10 mouse cellular contexts compared by ENCODE assay signal in the genomic region with DNA sequence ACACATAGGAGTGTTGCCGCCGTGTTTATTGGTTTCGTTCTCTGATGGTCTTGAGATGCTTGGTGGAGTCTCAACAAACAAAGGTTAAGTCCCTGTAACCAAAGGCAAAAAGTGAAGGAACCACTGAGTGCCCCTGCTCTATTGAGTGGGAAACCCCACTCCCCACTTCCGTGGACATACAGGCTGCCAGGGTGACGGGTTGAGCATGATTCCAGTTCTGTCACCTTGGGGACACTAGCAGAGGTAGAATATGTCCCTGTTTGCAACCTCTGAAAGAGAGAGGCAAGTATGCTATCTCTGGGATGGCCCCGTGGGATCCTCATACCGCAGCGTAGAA.
A peak's percentile ranks its signal among the peaks of the same experiment; 100 is the strongest.
DNase-seq lines count a peak whose midpoint lies in the region; ATAC-seq and TF ChIP-seq lines count a peak whose summit lies in the region.
"Had no signal": no experiment of that assay in that cellular context is flagged by ENCODE, and none has a peak within 500 bp of the region (broad histone marks: within the 10 kb centered on the region; RNA-seq: fewer than 3 reads in every experiment).

No protein-coding gene starts in this region.

- no peak for DNase-seq in kidney, adult 2 months
- no peak for DNase-seq in kidney, postnatal 10 days
- no peak for DNase-seq in embryonic facial prominence, embryonic 14.5 days (ENCODE audit: low spot score)
- no peak for DNase-seq in liver, embryonic 14.5 days (ENCODE audit: low read depth in 3 of 3, low spot score in 3 of 3)
- DNase-seq in embryo, embryonic 11 days: no peak
- DNase-seq in frontal cortex, postnatal 25 days (ENCODE audit: low spot score in 2 of 2): no peak
- DNase-seq in urinary bladder, adult 2 months (ENCODE audit: low spot score): no peak
- DNase-seq: cerebellum, adult 18-20 months had no signal

- no peak for TF ChIP-seq POLR2A in kidney, adult 2 months (IDR thresholded peaks at IDR 0.05; ENCODE audit: low read depth, low read length)
- no peak for TF ChIP-seq POLR2A in bone marrow, adult 2 months (IDR thresholded peaks at IDR 0.05; ENCODE audit: borderline replicate concordance, control insufficient read depth, low read depth, low read length)

- WGBS in kidney, adult 2 months: 76% methylated on average over 8 of the region's 8 CpGs
- WGBS in bone marrow, adult 2 months: 39% methylated on average over 8 of the region's 8 CpGs
- 86% methylated on average over 8 of the region's 8 CpGs for WGBS in embryonic facial prominence, embryonic 14.5 days
- 44% methylated on average over 8 of the region's 8 CpGs for WGBS in liver, embryonic 14.5 days (ENCODE audit: insufficient replicate concordance)

- H3K27ac ChIP-seq in kidney, adult 2 months (ENCODE audit: insufficient read depth, low read depth, low read length): peak overlapping the region; percentile 97
- H3K27ac ChIP-seq in bone marrow, adult 2 months (ENCODE audit: control insufficient read depth, insufficient read depth, low read depth, low read length, poor library complexity): peak overlapping the region; percentile 71
- H3K27ac ChIP-seq in embryonic facial prominence, embryonic 14.5 days (replicated peaks; ENCODE audit: low read depth, low read length): peak overlapping the region; percentile 88
- no peak overlapping the region for H3K27ac ChIP-seq in liver, embryonic 14.5 days

- H3K4me3 ChIP-seq in kidney, adult 2 months (ENCODE audit: insufficient read depth, low read depth, low read length): no peak overlapping the region
- no peak overlapping the region for H3K4me3 ChIP-seq in bone marrow, adult 2 months (replicated peaks; ENCODE audit: control insufficient read depth, low read depth, low read length)
- no peak overlapping the region for H3K4me3 ChIP-seq in embryonic facial prominence, embryonic 14.5 days (ENCODE audit: low read depth, low read length)
- no peak overlapping the region for H3K4me3 ChIP-seq in liver, embryonic 14.5 days (ENCODE audit: insufficient read depth in 1 of 2, low read depth in 2 of 2, low read length in 2 of 2)
- H3K4me3 ChIP-seq: midbrain, embryonic 13.5 days had no signal

- no peaks in the 10 kb centered on the region for H3K27me3 ChIP-seq in kidney, adult 2 months (replicated peaks; ENCODE audit: control insufficient read depth, insufficient read depth, low read length)
- H3K27me3 ChIP-seq in embryonic facial prominence, embryonic 14.5 days (replicated peaks; ENCODE audit: control insufficient read depth, insufficient read depth, low read length): no peaks in the 10 kb centered on the region
- no peaks in the 10 kb centered on the region for H3K27me3 ChIP-seq in liver, embryonic 14.5 days (ENCODE audit: control insufficient read depth, insufficient read depth, low read length)
- H3K27me3 ChIP-seq: midbrain, embryonic 13.5 days had no signal

- H3K9me3 ChIP-seq in embryonic facial prominence, embryonic 14.5 days (ENCODE audit: control insufficient read depth, low read length): no peaks in the 10 kb centered on the region
- H3K9me3 ChIP-seq in liver, embryonic 14.5 days (ENCODE audit: control insufficient read depth, low read length): no peaks in the 10 kb centered on the region
- H3K9me3 ChIP-seq: midbrain, embryonic 13.5 days had no signal

- peaks cover 30% of the 10 kb centered on the region for H3K4me1 ChIP-seq in kidney, adult 2 months (ENCODE audit: control insufficient read depth, insufficient read depth, low read length)
- H3K4me1 ChIP-seq in bone marrow, adult 2 months (ENCODE audit: control insufficient read depth, insufficient read depth, low read length): peaks cover 18% of the 10 kb centered on the region
- peaks cover 53% of the 10 kb centered on the region for H3K4me1 ChIP-seq in embryonic facial prominence, embryonic 14.5 days (ENCODE audit: control insufficient read depth, insufficient read depth, low read length)
- H3K4me1 ChIP-seq in liver, embryonic 14.5 days (replicated peaks; ENCODE audit: control insufficient read depth in 2 of 2, insufficient read depth in 2 of 2, low read length in 1 of 2): peaks cover 0 to 22% of the 10 kb centered on the region in 2 experiments; a peak in 2 of 4 replicates

- TF ChIP-seq EP300 in liver, embryonic 14.5 days (IDR thresholded peaks at IDR 0.05; ENCODE audit: low read depth): no peak

- H3K9ac ChIP-seq in embryonic facial prominence, embryonic 14.5 days (ENCODE audit: low read depth, low read length): peak overlapping the region; percentile 45; the same call in 1 of the 2 replicates
- no peak overlapping the region for H3K9ac ChIP-seq in liver, embryonic 14.5 days (replicated peaks)
- H3K9ac ChIP-seq: midbrain, embryonic 13.5 days had no signal

- peak overlapping the region; percentile 37 for H3K4me2 ChIP-seq in embryonic facial prominence, embryonic 14.5 days (ENCODE audit: low read depth, low read length)
- H3K4me2 ChIP-seq in liver, embryonic 14.5 days (ENCODE audit: low read depth): peak overlapping the region; percentile 36; the same call in 1 of the 2 replicates
- H3K4me2 ChIP-seq: midbrain, embryonic 13.5 days had no signal

- no peak for TF ChIP-seq CTCF in kidney, adult 2 months (conservative IDR thresholded peaks at IDR 0.05; ENCODE audit: insufficient read depth, insufficient read length, low read depth, low read length)
- no peak for TF ChIP-seq CTCF in bone marrow, adult 2 months (IDR thresholded peaks at IDR 0.05; ENCODE audit: control insufficient read depth, insufficient read depth, low read length)
- TF ChIP-seq CTCF in liver, embryonic 14.5 days (IDR thresholded peaks at IDR 0.05; ENCODE audit: low read depth): no peak

- ATAC-seq in embryonic facial prominence, embryonic 14.5 days (ENCODE audit: low read depth): no peak
- no peak for ATAC-seq in liver, embryonic 14.5 days (ENCODE audit: insufficient read depth)
- ATAC-seq: midbrain, embryonic 13.5 days had no signal

- no peaks in the 10 kb centered on the region for H3K36me3 ChIP-seq in kidney, adult 2 months (ENCODE audit: control insufficient read depth, insufficient read depth, low read length)
- no peaks in the 10 kb centered on the region for H3K36me3 ChIP-seq in embryonic facial prominence, embryonic 14.5 days (ENCODE audit: control insufficient read depth, insufficient read depth, low read length)
- H3K36me3 ChIP-seq in liver, embryonic 14.5 days (replicated peaks; ENCODE audit: control insufficient read depth, insufficient read depth, low read depth): no peaks in the 10 kb centered on the region
- H3K36me3 ChIP-seq: midbrain, embryonic 13.5 days had no signal
